Mouse (Mus musculus) hindbrain, embryonic 13.5 days (tissue): ENCODE measurements around the gene Cad. TPM values are rescaled to one million over a fixed set of nuclear protein-coding genes. Genes with fewer than 3 reads are reported as not detected.
A peak's percentile ranks its signal among the peaks of the same experiment; 100 is the strongest.
"Not testable (repeated sequence)": the region's sequence is repeated elsewhere in the genome, so short reads cannot be mapped to it uniquely, and the experiment has no call there.

Experiments used
- ATAC-seq: fragments of 200-750 bp; cut with Nextera tagmentation; 2 replicates; pipeline ENCODE4 v1.8.0; 2017; ENCODE audit warnings: moderate TSS enrichment; ENCODE audit not compliant: low FRiP score
- H3K27ac ChIP-seq: fragments of 300-500 bp; sonication (generic); 2 replicates; pipeline ENCODE4 v1.5.1; 2015; ENCODE audit warnings: inconsistent platforms, mild to moderate bottlenecking, moderate library complexity
- H3K27me3 ChIP-seq: fragments of 300-500 bp; sonication (generic); 2 replicates; pipeline ENCODE4 v1.6.1; 2015; ENCODE audit warnings: mild to moderate bottlenecking, inconsistent platforms
- H3K36me3 ChIP-seq: fragments of 300-500 bp; sonication (generic); 2 replicates; pipeline ENCODE4 v1.6.1; 2015; ENCODE audit warnings: mild to moderate bottlenecking, inconsistent platforms
- H3K4me1 ChIP-seq: fragments of 300-500 bp; sonication (generic); replicated peaks from 2 replicates; pipeline ENCODE4 v1.6.1; 2015; ENCODE audit warnings: inconsistent platforms
- H3K4me2 ChIP-seq: fragments of 300-500 bp; sonication (generic); 2 replicates; pipeline ENCODE4 v1.6.1; 2015; ENCODE audit warnings: inconsistent platforms, mild to moderate bottlenecking, moderate library complexity
- H3K4me3 ChIP-seq: fragments of 300-500 bp; sonication (generic); 2 replicates; pipeline ENCODE4 v1.5.1; 2015; ENCODE audit warnings: mild to moderate bottlenecking, inconsistent platforms
- H3K9ac ChIP-seq: fragments of 300-500 bp; sonication (generic); 2 replicates; pipeline ENCODE4 v1.6.1; 2015; ENCODE audit warnings: mild to moderate bottlenecking, inconsistent platforms
- H3K9me3 ChIP-seq: fragments of 300-500 bp; sonication (generic); 2 replicates; pipeline ENCODE4 v1.6.1; 2016; ENCODE audit warnings: inconsistent platforms
- WGBS: fragments of 180-500 bp; shearing (Covaris S2); methylation state at CpG from one replicate; pipeline ENCODE4 v1.1.7; 2015; 5-methylcytosine and 5-hydroxymethylcytosine counted together
- polyA plus RNA-seq: library from polyadenylated mRNA; unstranded; fragments of >200 nt; fragmentation: Nextera tagmentation; extraction: Ambion mirVana; gene quantifications from 2 replicates; pipeline ENCODE4 v1.2.1, GENCODE M21; 2015

Cad gene
- polyA plus RNA-seq, 1 experiment from 2014 or later, result 13.7 TPM

DNA sequence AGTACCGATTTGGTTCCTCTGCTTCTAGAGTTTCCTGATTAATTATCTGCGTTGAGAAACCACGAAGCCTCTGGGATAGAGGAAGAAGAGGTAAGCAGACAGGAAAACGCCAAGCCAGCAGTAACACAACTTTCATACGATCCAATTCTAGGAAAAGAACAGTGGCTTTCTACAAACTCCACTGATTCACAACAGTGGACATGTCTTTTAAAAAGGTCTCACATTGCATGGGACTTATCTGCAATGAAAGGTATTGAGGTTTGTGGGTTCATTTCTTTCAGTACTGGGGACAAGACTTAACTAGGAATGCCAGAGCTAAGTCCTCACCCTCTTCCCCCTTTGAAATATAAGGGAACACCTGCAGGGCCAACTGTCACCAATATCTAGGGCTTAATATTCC lies 7.5 kb upstream of the Cad start:
- H3K27me3 ChIP-seq, result no peaks in the 10 kb centered on the region
- H3K27ac ChIP-seq, result no peak overlapping the region
- peak overlapping the region; percentile 71 for H3K4me3 ChIP-seq
- peak overlapping the region; percentile 94 for H3K9ac ChIP-seq
- no peaks in the 10 kb centered on the region for H3K9me3 ChIP-seq
- 87% methylated on average over 5 of the region's 5 CpGs for WGBS
- peaks cover 29% of the 10 kb centered on the region for H3K36me3 ChIP-seq
- peak overlapping the region; percentile 79 for H3K4me2 ChIP-seq
- no peak for ATAC-seq
- peaks cover 18% of the 10 kb centered on the region for H3K4me1 ChIP-seq

DNA sequence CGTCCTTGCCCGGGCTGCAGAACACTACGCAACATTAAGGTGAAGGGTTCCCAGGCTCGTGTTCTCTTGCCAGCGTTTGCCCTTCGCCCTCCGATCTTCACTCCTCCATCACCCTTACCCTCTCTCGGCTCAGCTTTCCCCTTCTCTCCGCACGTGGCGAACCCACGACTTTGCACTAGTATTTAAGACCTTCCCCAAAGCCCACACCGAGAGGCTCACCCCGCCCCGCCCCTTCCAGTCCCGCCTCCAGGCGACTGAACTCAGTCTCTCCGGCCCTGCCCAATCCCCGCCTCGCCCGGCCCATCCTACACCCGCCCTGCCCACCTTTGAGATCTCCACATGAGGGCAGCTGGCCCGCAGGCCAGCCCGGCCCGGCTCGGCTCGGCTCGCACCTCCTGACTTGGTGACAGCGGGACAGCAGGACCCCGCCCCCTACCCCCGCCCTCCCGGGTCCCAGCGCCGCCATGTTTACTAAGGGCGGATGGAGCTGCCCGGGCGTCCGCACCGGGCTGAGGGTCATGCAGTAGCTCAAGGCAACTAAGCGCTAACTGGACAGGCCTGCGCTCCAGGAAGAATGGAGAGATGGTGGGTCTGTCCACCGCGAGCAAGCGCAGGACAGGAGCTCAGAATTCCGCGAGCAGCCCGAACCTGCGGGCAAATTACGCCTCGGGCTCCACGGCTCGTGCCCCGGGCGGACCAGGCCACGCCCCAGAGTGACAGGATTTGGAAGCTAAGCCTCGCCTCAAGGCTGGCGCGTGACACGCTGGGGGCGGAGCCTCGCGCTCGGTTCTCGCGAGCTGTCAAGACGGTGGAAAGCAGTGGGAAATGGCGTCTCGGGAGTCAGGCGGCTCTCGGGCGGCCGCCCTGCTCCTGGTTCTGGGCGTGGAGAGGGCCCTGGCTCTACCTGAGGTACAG lies 6.5 kb upstream of the Cad start, which contains the start of gene Atraid:
Gene Atraid (plus strand): TSS at position 465 of the 915 bp plus-strand sequence.
- Histone ChIP-seq H3K4me2 (peak within 1 kb of the TSS; percentile 79), H3K36me3 (peaks cover 24% of the 10 kb centered on the region), H3K9ac (peak within 1 kb of the TSS; percentile 94), H3K27ac (peak within 1 kb of the TSS; percentile 95), H3K4me3 (peak within 1 kb of the TSS; percentile 71), H3K9me3 (no peaks in the 10 kb centered on the region), H3K27me3 (no peaks in the 10 kb centered on the region), H3K4me1 (peaks cover 18% of the 10 kb centered on the region)
- ATAC-seq, result peak; percentile 97
- WGBS, result under 1% methylated on average over 73 of the region's 73 CpGs

DNA sequence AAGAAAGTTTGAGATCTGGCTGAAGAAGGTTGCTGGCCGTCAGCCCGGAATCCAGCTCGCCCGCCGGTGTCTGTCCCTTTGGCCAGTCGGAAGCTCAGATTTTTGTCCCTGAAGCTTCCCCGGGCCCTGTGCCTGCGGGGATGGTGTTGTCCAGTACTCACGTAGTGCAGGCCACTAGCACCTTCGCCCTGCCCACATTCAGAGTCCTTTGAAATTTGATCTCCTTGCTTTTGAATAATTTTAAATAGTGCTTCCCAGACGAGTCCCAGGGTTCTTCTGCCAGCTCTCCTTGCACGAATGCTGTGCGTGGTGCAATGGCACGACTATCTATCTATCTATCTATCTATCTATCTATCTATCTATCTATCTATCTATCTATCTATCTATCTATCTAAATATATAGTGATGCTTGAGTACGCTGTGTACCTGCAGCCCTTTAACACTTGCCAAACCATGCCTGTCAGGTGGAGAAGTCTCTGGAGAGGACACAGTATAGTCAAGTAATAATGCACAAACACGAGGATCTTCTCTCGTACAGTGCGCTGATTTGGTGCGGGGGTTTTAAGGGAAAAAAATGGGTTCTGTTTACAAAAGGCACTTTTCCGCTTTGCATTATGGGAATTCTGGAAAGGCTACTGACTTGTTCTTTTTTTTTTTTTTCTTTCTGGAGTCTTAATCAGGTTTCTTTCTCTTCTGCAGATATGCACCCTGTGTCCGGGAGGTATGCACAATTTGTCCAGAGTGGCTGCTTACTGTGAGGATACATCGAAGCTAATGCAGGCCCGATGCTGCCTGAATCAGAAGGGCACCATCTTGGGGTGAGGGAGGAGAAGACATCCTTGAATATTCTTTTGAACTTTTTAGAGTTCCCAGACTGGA lies 5.6 kb upstream of the Cad start, which contains the start of gene Slc5a6:
Gene Slc5a6 (minus strand): TSS at position 162 of the 879 bp plus-strand sequence.
- H3K27ac ChIP-seq, result peak within 1 kb of the TSS; percentile 95
- H3K4me3 ChIP-seq, result peak within 1 kb of the TSS; percentile 71
- peak within 1 kb of the TSS; percentile 94 for H3K9ac ChIP-seq
- H3K27me3 ChIP-seq, result no peaks in the 10 kb centered on the region
- H3K4me1 ChIP-seq, result peaks cover 22% of the 10 kb centered on the region
- H3K4me2 ChIP-seq, result peak within 1 kb of the TSS; percentile 79
- H3K9me3 ChIP-seq, result no peaks in the 10 kb centered on the region
- H3K36me3 ChIP-seq, result peaks cover 16% of the 10 kb centered on the region
- WGBS, result under 1% methylated on average over 23 of the region's 23 CpGs
- ATAC-seq, result peak; percentile 54

DNA sequence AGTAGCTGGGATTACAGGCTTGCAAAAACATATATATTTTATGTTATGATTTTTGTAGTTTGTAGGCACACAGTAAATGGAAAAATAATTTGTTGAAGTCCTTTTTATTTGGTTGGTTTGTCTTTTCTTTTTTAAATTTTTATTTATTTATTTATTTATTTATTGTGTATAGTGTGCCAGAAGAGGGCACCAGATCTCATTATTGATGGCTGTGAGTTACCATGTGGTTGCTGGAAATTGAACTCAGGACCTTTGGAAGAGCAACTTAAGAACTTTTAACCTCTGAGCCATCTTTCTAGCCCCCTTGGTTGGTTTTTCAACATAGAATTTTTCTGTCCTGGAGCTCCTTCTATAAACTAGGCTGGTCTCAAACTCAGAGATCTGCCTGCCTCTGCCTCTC lies 4.2 kb upstream of the Cad start:
- Histone ChIP-seq H3K9me3 (no peaks in the 10 kb centered on the region), H3K27ac (no peak overlapping the region), H3K27me3 (no peaks in the 10 kb centered on the region), H3K9ac (no peak overlapping the region), H3K4me1 (peaks cover 32% of the 10 kb centered on the region), H3K4me2 (no peak overlapping the region), H3K36me3 (peaks cover 9% of the 10 kb centered on the region), H3K4me3 (no peak overlapping the region)
- ATAC-seq, result no peak

DNA sequence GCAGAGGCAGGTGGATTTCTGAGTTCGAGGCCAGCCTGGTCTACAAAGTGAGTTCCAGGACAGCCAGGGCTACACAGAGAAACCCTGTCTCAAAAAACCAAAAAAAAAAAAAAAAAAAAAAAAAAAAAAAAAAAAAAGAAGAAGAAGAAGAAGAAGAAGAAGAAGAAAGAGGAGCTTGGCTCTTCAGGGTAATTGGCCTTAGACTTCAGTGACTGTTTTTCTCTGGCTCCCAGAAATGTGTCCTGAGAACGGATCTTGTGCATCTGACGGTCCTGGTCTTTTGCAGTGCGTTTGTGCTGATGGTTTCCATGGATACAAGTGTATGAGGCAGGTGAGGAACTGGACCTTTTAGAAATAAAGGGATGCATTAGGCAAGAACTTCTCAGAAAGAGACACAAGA lies 852 bp upstream of the Cad start:
- Histone ChIP-seq H3K4me2 (peak overlapping the region; percentile 94), H3K4me1 (peaks cover 31% of the 10 kb centered on the region), H3K27ac (peak overlapping the region; percentile 83), H3K9ac (peak overlapping the region; percentile 83), H3K4me3 (peak overlapping the region; percentile 67), H3K36me3 (peaks cover 20% of the 10 kb centered on the region)
- ATAC-seq, H3K9me3 ChIP-seq, H3K27me3 ChIP-seq: not testable (repeated sequence)
- 54% methylated on average over 4 of the region's 4 CpGs for WGBS

DNA sequence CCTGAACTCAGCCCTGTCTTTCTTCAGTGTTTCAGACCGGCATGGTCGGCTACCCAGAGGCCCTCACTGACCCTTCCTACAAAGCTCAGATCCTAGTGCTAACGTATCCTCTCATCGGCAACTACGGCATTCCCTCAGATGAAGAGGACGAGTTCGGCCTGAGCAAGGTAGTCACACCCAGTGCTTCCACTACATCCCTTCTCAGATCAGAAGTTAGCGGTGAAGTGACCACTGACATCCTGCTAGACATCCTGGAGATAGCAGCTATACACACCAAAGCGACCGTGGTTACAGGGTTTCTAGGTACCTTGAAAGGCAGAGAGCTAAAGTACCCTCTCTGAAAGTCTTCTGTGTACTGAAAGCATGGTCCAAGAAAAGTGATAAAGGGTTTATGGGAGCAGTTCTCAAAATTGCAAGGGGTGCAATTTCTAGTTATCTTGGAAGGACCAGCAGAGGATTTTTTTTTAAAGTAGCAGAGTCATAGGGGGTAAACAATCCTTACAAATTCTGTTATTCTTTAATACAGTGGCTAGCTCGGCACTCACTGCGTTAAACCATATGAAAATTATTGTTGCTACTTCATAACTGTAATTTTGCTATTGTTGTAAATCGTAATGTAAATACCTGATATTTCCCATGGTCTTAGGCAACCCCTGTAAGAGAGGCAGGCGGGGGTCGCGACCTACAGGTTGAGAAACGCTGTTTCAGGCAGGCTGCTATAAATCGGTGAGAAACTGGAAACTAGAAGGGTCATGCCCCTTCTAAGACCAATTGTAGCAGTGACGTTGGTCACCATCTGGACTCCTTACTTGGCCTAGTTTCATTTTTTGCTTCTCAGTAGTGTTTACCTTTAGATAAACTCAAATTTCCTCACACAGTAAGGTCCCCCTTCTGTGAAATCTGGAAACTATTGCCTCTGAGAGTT lies 898 bp downstream of the Cad start:
- Histone ChIP-seq H3K27ac (0 out of 2 replicates have a peak overlapping the region, but pooled peaks have one; percentile 83), H3K9ac (peak overlapping the region; percentile 83), H3K27me3 (no peaks in the 10 kb centered on the region), H3K36me3 (peaks cover 37% of the 10 kb centered on the region), H3K9me3 (no peaks in the 10 kb centered on the region), H3K4me1 (peaks cover 21% of the 10 kb centered on the region), H3K4me3 (peak overlapping the region; percentile 67), H3K4me2 (peak overlapping the region; percentile 94)
- ATAC-seq, result peak; percentile 6; the same call in 1 of the 2 replicates
- WGBS, result 21% methylated on average over 19 of the region's 19 CpGs

DNA sequence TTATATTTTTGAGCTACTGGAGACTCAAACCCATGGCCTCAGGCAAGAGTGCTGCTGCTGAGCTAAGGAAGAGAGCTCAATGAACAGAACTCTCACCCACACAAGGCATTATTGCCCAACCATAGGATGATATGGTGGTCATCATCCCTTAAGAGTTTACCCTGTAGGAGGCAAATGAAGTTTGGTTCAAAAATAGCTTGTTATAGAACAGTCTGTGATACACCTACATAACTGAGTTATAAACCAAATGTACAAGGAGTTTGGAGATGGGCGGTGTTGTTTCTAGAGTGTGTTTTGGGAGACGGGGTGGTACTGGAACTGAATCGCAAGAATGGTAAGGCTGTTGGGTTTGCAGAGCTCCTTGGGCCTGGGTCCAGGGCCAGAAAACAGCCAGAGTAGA lies 15.2 kb downstream of the Cad start:
- Histone ChIP-seq H3K27me3 (no peaks in the 10 kb centered on the region), H3K4me3 (no peak overlapping the region), H3K27ac (no peak overlapping the region), H3K9me3 (no peaks in the 10 kb centered on the region), H3K4me2 (no peak overlapping the region), H3K9ac (no peak overlapping the region), H3K4me1 (no peaks in the 10 kb centered on the region), H3K36me3 (peaks cover 94% of the 10 kb centered on the region)
- WGBS, result 96% methylated on average over 3 of the region's 3 CpGs
- ATAC-seq, result no peak

DNA sequence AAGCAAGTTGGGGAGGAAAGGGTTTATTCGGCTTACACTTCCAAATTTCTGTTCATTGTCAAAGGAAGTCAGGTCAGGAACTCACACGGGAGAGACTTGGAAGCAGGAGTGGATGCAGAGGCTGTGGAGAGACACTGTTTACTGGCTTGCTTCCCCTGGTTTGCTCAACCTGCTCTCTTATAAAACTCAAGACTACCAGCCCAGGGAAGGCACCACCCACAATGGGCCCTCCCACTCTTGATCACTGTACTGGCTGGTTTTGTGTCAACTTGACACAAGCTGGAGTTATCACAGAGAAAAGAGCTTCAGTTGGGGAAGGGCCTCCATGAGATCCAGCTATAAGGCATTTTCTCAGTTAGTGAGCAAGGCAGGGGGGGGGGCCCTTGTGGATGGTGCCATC lies 16.5 kb downstream of the Cad start:
- H3K4me2 ChIP-seq, result no peak overlapping the region
- 96% methylated on average over 2 of the region's 2 CpGs for WGBS

DNA sequence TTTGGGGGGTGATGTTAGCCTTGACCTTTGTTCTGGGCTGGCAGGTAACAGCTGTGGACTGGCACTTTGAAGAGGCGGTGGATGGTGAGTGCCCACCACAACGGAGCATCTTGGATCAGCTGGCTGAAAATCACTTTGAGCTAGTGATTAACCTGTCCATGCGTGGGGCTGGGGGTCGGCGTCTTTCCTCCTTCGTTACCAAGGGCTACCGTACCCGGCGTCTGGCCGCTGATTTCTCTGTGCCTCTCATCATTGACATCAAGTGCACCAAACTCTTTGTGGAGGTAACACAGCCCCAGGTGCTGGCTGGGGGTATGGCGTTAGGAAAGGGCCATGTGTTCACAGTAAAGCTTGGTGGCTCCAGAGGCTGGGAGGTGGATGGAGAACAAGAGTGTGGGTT lies 17.2 kb downstream of the Cad start:
- H3K4me2 ChIP-seq, result no peak overlapping the region

More for the DNA sequence above, 16.5 kb downstream of the Cad start:
- H3K4me3 ChIP-seq, result no peak overlapping the region
- no peak overlapping the region for H3K27ac ChIP-seq
- no peak overlapping the region for H3K9ac ChIP-seq
- peaks cover 100% of the 10 kb centered on the region for H3K36me3 ChIP-seq
- H3K4me1 ChIP-seq, result no peaks in the 10 kb centered on the region
- H3K9me3 ChIP-seq, result no peaks in the 10 kb centered on the region
- ATAC-seq, result no peak
- H3K27me3 ChIP-seq, result no peaks in the 10 kb centered on the region

DNA sequence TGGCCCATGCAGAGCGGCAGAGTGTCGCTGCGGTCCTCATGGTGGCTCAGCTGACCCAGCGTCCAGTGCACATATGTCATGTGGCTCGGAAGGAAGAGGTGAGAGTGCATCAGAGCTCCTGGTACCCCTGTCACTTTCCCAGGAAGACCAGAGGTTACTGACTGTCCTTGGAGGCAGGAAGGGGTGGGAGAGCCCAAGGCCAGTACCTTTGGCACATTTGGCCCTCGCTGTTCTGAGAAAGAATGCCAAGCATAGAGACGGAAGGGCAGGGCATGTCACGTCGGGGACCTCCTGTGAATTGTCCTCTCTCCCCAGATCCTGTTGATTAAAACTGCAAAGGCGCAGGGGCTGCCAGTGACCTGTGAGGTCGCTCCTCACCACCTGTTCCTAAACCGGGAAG lies 18.6 kb downstream of the Cad start:
- H3K4me1 ChIP-seq, result no peaks in the 10 kb centered on the region
- H3K27me3 ChIP-seq, result no peaks in the 10 kb centered on the region
- WGBS, result 92% methylated on average over 12 of the region's 12 CpGs
- H3K9me3 ChIP-seq, result no peaks in the 10 kb centered on the region
- ATAC-seq, result no peak
- H3K9ac ChIP-seq, result no peak overlapping the region
- H3K4me2 ChIP-seq, result no peak overlapping the region
- no peak overlapping the region for H3K27ac ChIP-seq
- H3K36me3 ChIP-seq, result peaks cover 100% of the 10 kb centered on the region
- no peak overlapping the region for H3K4me3 ChIP-seq

More for the DNA sequence above, 17.2 kb downstream of the Cad start:
- peaks cover 100% of the 10 kb centered on the region for H3K36me3 ChIP-seq
- no peaks in the 10 kb centered on the region for H3K27me3 ChIP-seq
- ATAC-seq, result no peak
- 94% methylated on average over 11 of the region's 11 CpGs for WGBS
- no peak overlapping the region for H3K9ac ChIP-seq
- H3K4me3 ChIP-seq, result no peak overlapping the region
- H3K4me1 ChIP-seq, result no peaks in the 10 kb centered on the region
- H3K9me3 ChIP-seq, result no peaks in the 10 kb centered on the region
- no peak overlapping the region for H3K27ac ChIP-seq

DNA sequence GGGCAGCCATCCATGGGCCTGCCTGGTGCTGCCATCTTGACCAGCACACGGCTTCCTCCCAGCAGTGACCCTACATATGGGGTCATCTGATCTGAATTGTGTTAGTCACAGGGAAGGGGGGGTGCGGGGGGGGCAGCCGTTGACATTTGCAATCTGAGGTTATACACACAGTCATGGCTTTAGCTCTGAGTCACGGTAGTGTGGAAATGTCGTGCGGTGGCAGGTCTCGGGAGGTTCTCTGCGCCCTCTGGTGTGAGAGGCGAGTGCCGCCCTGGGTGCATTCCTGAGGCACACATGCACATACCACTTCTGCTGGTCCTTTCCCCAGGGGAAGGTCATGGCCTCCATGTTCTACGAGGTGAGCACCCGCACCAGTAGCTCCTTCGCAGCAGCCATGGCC lies 21.8 kb downstream of the Cad start:
- H3K9ac ChIP-seq, result no peak overlapping the region
- 88% methylated on average over 13 of the region's 13 CpGs for WGBS

More for the DNA sequence above, 21.8 kb downstream of the Cad start:
- H3K4me1 ChIP-seq, result no peaks in the 10 kb centered on the region
- no peak overlapping the region for H3K27ac ChIP-seq
- H3K4me2 ChIP-seq, result no peak overlapping the region
- no peaks in the 10 kb centered on the region for H3K27me3 ChIP-seq
- no peak overlapping the region for H3K4me3 ChIP-seq
- H3K9me3 ChIP-seq, result no peaks in the 10 kb centered on the region
- peaks cover 80% of the 10 kb centered on the region for H3K36me3 ChIP-seq
- no peak for ATAC-seq
